Mouse (Mus musculus) lung, postnatal 25 days (tissue): ENCODE measurements around the gene Sox18.
A peak's percentile ranks its signal among the peaks of the same experiment; 100 is the strongest.

Experiments
- DNase-seq: peaks from one replicate; pipeline ENCODE4 v3.0.0; 2022; ENCODE audit warnings: low spot score

The Sox18 gene

DNA sequence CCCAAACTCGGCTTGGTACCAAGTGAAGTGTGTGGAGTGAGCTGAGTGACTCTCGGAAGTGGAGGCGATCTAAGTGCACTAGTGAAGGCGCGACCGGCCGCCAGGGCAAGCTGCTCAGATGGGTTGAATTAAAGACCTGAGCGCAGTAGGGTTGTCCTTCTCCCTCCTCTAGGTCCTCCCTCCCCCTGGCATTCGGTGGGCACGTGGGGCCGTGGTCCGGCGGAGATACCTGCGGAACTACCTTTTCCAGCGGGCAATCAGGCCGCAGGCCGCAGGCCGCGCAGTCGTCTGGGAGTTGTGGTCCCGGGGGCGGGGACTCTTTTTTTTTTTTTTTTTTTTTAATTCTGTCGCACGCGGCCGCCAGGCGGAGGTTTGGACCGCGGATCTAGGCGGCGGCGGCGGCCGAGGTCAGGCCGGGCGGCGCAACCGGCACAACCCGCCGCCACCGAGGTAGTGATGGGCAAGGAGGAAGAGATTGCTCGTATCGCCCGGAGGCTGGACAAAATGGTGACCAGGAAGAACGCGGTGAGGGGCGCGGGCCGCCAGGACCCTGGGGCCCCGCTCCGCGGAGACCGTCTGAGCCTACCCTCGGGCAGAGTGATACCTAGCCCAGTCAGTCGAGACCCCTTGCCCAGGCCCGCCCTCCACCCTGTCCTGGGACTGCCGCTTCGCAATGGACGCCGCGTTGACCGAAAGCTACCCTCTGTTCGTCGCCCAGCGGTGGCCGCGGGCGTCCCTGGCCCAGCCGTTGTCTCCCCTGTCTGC is 8.7 kb upstream of the Sox18 start, which contains the start of gene Tcea2:
Gene Tcea2 (plus strand): TSS at position 360 of the 765 bp plus-strand sequence.
- peak; percentile 65 for DNase-seq

DNA sequence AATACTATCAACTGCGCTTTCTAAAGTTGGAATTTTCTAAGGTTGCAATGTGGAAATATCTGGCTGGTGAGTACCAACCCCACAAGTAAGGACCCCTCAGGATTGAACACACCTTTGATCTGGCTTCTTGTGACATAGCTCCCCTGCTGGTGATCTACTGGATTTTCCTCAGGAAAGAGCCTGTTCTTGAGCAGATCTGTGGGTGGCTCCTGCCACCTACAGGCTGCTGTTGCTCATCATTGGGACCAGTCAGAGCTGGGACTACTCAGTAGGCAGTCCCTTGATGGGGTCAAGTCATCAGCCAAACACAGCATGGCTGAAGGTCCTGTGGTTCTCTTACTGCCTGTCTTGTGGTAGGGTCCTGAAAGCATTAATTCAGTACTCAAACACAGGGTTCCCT is 7.3 kb upstream of the Sox18 start:
- peak; percentile 89 for DNase-seq

DNA sequence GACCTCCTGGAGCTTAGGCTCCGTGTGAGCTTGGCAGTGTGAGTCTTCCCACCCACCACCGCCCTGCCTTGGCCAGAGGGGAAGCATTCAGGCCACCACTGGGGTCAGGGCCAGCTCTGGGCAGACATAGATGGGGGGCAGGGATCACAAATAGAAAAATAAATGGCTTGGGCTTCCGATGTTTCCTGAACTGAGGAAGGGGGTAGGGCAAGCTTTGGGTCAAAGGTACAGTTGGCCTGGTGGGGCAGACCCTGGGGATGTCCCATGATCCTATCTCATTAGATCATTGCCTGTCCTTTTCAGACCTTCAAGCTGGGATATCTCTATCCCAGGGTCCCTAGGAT is 6.3 kb upstream of the Sox18 start:
- peak; percentile 62 for DNase-seq

DNA sequence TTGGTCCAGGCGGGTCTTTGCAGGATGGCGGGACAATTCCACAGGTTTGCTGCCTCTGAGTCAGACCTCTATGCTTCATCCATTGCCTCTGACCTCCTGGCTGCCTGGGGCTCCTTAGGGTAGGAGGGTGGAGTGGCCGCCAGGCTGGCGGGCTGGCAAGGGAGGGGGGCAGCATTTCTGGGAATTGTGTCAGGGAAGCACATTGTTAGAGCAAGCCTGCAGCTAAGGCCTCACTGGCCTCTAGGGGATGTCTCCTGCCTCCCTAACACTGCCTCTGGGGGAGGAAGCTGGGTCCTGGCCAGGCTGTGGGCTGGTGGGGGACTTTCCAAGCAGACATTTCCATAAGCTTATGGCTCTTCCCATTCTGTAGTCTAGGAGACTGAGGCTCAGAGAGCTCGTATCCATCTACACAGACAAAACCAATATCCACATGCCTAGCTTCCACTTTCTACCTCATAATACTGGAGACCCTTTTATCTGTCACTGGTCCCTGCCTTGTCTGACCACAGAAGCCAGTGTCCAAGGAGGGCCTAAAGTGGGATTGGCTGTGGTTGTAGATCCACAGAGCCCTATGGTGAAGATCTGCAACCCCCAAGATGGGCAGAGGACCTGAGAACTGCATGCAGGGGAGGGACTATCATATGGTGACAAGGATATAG is 5.8 kb upstream of the Sox18 start:
- DNase-seq: peak; percentile 81

DNA sequence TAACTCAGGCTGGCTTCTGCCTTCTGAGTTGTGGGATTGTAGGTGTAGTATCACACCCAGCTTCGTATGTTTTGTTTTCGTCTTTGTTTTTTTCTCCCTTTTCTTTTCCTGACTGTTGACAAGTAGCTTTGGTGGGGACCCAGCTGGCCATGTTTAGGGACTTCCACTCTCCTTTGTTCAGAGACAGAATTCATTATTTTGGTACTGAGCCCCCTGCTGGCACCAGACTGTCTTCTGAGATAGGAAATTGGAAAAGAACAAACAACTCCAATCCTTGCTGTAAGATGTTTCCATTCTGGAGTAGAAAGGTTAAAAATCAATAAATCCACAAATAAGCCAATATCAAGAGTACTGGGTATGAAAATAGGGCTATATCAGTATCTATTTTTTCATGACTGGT is 5.0 kb upstream of the Sox18 start:
- DNase-seq: no peak

DNA sequence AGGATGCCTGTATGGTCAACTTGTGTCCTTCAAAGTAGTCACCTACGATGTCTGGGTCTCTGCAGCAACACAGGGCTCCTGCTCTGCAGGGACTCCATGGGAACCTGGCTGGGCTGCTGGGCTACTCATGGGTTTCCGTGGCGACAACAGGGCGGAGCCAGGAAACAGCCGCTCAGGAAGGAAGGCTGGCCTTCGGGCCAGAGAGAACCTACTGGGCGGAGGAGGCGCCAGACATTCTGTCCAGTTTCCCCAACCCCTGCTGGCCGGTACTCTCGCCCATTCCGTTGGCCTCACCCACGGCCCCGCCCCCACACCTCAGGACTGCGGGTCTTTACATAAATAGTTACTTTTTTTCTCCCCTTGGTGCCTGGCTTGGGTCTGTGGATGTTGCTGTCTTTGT is 4.0 kb upstream of the Sox18 start:
- peak; percentile 89 for DNase-seq

DNA sequence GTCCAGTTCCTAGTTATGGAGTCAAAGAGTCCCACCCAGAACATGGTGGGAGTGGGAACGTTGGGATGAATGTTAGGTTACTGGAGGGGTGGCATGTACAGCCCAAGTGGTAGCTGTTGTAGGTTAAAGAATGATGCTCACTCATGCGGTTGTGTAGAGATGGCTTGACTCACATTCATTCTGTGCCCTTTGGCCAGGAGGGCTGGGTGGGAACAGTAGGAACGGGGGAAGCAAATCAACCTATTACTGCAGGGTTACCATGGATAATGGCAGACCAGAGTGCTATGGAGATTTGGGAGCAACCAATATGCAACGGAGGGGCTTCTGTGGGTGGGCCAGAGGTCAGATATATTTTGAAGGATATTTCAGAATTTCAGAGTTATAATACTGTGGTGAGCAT is 3.5 kb upstream of the Sox18 start:
- no peak for DNase-seq

DNA sequence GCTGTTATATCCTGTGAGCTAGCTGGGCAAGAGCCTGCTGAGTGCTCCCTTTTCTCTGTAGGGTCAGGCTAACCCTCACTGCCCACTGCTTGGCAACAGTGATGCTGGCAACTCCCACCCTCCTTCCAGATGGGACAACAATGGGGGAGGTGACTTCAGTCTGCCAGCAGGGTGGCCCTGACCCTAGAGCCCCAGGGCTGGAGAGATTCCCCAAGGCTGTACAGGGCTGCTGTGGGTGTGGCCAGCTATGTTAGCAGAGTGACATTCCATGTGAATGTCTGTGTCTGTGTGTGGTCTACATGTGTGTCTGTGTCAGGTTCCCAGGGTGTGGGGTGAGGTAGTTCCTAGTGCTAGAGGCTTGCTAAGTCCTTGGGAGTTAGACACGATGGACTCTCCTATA is 2.1 kb upstream of the Sox18 start:
- DNase-seq: peak; percentile 23

DNA sequence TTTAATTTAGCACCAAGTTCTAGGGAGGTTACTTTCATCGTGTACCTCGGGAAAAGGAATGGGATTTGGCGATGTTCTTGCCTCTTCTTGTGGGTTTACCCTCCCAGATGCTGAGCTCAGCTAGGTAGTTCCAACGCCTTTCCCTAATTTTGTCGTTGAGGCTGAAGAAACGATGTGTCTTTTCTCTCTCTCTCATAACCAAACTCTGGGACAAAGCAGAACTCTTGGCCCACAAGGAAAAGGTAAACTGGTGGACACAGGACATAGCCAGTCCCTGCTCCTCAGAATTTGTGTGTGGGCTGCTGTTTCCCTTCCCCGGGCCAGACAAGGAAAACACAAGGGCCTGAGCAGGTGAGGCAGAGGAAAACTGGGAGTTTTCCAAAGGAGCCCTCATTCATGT is 544 bp upstream of the Sox18 start:
- DNase-seq: no peak

DNA sequence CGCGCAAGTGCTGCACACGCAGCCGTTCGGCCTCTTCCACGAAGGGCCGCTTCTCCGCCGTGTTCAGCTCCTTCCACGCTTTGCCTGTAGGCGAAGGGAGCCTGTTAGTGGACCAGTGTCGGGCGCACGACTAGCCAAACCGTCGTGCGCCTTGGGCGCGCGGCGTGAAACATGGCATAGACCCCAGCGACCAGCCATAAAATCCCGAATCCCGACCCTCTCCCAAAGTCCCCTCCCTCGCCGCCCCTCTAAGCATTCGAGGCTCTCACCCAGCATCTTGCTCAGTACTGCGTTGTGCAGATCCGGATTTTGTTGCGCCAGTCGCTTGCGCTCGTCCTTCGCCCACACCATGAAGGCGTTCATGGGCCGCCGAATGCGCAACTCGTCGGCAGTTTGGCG is 528 bp downstream of the Sox18 start:
- no peak for DNase-seq

DNA sequence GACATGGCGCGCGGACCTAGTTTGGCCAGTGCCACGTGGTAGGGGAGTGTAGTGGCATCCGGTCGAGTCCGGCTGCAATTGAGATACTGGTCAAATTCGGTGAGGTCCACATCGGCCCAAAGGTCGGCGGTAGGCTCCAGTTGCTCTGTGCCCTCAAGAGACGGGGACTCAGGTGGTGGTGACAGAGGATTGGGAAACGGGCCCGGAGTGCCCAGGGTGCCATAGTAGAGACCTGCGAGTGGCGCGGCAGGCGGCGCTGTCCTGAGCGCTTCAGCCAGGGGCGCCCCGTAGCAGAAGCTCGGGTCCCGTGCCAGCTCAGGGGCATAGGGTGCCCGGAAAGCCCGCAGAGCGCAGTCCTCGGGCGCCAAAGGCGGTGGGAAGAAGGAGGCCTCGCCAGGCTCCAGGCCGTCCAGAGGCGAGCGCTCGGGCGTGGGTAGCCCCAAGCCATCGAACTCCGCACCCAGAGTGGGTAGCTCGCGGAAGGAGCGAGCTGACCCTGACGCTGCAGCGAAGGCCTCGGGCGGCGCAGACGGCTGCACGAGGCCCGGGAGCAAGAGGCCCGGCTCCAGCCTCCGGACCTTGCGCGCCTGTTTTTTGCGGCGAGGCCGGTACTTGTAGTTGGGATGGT is 1.0 kb downstream of the Sox18 start:
- DNase-seq: no peak

DNA sequence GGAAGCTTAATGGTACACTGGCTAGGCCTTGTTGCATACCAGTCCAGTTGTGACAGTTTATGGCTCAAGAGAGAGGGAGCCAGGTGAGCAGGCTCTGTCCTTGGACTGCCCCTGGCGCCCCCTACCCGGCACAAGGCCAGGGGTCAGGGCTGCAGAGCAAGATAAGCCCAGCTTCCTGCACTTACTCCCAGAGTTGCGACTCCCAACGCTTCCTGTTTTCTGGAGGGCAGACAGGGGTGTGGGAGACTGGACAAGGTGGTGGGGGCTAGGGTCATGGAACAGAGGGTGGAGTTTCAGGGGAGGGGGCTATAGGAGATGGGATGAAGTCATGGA is 8.2 kb downstream of the Sox18 start:
- DNase-seq: peak; percentile 79

DNA sequence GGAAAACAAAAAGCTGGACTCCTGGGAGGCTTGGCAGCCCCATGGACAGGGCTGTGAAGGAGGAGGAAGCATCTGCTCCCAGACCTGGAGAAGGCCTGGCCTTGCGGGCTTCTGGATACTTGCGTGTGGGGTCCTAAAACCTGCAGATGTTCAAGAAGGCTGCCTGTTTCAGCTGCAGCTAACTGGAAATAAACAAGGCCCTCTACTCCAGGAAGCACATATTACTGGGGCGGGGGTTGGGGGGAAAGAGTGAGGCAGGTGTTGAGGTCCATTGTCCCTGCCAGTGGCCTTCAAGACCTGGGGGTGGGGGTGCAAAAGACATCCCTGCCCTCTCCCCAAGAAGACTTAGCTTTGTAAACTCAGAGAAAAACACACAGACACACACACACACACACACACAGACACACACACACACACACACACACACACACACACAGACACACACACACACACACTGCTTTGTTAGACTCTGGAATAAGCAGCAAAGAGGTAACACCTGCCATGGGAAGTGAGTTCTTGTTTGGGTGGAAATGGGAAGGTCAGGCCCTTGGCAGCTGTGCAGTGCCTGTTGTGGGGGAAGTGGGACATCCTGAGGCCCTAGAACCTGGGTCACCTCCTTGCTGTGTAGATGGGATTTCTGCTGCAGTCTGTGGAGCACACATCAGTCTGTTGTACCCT is 8.7 kb downstream of the Sox18 start:
- DNase-seq: peak; percentile 22

DNA sequence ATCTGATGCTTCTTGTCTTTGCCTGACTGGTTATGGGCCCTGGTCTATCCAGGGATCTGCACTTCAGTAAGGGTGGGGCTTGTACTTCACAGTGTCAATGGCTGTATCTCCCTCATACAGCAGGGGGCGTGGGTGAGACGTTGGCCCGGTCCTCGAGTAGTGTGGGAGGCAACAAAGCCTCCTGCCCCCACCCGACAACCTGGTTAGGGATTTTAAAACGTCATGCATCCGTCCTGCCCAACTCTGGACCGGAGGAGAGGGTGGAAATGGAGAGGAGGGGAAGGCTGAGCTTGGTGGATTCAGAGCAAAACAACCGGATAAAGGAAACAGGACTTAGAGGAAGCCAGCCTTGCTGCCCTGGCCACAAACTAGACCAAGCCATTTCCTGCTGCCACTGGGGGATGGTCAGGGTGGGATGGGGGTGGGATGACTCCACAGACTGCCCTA is 11.8 kb downstream of the Sox18 start:
- DNase-seq: peak; percentile 95

DNA sequence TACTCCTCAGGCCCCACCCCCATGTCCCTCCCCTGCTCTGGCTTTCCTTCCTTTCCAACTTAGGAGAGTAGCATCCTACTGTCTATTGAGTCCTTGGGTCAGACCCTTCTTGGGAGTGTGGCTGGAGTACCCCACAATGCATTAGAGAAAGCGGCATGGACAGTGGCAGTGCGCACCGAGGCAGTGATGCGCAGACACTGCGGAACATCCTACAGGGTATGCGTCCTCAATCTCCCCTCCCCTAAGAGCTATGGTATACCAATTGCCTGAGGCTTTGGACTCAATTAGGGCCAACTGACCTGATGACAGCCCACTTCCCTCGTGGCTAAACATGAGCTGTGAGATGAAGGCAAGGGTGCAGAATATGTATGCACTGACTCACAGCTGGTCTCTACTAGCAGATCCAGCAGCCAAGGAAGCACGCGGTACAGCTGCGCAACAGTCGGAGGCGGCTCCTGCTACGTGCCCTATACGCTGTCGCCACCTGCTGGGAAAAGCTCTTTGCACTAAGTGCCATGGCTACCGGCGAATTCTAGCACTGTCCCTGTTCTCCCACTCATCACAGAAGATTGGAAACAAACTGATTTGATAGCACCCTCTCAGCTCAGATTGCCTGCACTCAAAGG is 12.4 kb downstream of the Sox18 start:
- peak; percentile 64 for DNase-seq

DNA sequence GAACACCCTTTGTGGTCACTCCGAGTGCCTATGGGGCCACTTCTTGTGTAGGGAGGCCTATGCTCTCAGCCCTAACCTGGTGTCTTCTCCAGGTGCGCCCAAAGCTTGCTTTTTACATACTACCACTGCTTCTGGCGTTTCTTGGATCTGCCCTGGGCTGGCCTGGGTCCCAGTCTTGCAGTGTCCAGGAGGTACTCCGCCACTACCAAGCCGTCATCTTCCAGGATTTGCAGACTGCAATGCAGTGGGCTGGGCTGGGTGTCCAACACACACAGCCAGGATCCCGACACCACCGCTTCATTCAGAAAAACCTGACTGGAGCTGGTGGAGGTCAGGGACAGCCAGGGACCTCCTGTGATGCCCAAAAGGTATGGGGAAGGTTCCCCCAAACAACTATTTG is 12.9 kb downstream of the Sox18 start:
- DNase-seq: no peak

DNA sequence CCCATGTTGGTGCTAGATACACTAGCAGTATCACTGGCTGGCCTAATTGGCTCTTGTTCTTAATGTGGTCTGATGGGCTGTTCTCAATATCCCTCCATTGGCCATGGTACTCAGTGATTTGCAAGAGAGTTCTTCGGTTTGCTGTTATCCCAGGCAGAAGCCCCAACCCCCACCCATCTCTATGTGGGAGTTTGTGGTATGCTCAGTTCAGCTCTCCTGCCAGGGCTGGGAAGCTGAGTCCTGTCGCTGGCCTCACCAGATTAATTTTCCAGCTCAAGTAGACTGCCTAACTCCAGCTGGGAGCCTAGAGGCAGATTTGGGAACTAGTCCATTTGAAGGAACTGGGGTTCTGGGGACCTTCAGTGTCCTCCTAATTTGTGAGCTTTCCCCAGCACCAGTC is 14.0 kb downstream of the Sox18 start:
- DNase-seq: no peak

DNA sequence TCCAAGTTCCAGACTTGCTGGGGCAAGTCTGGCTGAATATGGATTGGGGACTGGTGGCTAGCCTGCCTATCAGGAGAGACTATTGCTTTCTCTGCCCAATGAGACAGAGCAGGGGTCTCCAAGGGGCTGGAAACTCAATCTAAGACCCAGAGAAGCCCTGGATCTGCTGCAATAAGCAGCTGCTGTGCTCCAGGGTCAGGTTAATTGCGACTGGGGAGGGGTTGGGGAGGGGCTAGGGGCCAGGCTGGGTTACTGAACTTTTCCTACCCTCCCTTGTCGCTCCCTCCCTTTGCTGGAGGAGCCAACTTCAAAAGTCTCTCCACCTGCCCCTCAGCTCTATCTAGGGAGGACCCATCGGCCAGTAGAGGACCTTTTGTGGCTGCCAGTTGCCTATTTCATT is 14.7 kb downstream of the Sox18 start, which contains the start of gene Gm29797:
Gene Gm29797 (plus strand): TSS at position 301 of the 400 bp plus-strand sequence.
- DNase-seq: no peak

DNA sequence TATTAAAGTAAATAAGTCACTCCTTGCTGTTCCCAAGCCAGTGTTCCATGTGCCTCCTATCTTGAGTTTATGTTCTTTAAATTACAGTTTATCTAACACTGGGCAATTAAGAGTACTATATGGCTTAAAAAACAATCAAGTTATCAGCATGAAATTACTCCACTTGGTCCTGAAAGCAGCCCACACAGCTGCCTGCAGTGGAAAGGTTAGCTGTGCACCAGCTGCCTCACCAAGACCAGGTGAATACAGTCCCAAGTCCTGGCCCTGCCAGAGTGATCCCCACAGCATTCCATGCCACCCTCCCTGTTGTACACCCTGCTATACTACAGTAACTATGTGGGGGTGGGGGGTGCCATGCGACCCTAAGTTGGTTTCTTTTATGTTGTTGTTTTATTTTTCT is 17.9 kb downstream of the Sox18 start:
- no peak for DNase-seq

DNA sequence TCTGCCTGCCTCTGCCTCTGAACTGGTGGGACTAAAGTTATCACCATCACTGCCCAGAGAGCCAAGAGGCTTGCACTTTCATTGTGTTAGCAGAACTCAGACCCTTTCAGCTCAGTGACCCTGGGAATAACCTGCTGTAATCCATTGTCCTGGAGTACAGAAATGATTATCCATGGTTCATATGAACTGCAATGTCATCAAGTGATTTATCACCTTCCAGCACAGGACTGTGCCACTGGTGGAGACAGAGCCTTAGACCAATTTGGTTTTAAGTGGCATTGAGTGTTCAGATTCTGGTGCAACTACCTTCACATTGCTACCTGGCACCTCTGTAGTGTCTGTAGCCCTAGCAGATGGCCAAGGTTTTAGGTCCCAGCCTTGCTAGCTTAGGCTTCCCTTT is 18.4 kb downstream of the Sox18 start:
- no peak for DNase-seq

DNA sequence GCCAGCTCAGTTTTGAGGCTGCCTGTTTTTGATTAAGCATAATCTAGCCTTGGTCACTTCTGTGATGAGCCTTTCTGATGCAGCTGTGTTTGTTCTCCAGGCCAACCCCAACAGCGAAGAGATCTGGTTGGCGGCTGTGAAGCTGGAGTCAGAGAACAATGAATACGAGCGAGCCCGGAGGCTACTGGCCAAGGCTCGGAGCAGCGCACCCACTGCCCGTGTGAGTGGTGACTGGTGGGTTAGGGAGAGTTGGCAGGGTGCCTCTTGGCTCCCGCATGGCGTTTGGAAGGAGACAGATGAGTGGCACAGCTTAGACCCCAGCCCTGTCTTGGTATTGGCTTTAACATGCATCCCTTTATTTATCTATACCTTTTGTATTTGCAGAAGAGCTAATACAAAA is 22.5 kb downstream of the Sox18 start:
- DNase-seq: no peak
